In genomic region chr2:148425709-148426382, GRCm38 (mm10) we compare ENCODE assay signal across 29 mouse cellular contexts. TPM values are rescaled to one million over a fixed set of nuclear protein-coding genes. Genes with fewer than 3 reads are reported as not detected.
A peak's percentile ranks its signal among the peaks of the same experiment; 100 is the strongest.
DNase-seq lines count a peak whose midpoint lies in the region; ATAC-seq and TF ChIP-seq lines count a peak whose summit lies in the region.
"Had no signal": no experiment of that assay in that cellular context is flagged by ENCODE, and none has a peak within 500 bp of the region (broad histone marks: within the 10 kb centered on the region; RNA-seq: fewer than 3 reads in every experiment).

No protein-coding gene starts in this region.

- ATAC-seq in megakaryocyte, adult 5-6 weeks (ENCODE audit: poor library complexity, severe bottlenecking): 0 out of 2 replicates have a peak, but pooled peaks have one; percentile 25
- ATAC-seq: forebrain, embryonic 16.5 days; hindbrain, postnatal 0 days; intestine, embryonic 15.5 days had no signal

- no peaks in the 10 kb centered on the region for H3K36me3 ChIP-seq in C2C12 (ENCODE audit: control insufficient read depth, insufficient read depth)
- H3K36me3 ChIP-seq in splenic B cell, adult 2 months (ENCODE audit: control insufficient read depth, insufficient read depth, low read length, poor library complexity, severe bottlenecking): no peaks in the 10 kb centered on the region; the same call in 1 of the 2 replicates
- H3K36me3 ChIP-seq: G1E; heart, embryonic 13.5 days; hindbrain, embryonic 12.5 days; intestine, embryonic 15.5 days; neural tube, embryonic 13.5 days had no signal

- H3K27me3 ChIP-seq in C2C12 (ENCODE audit: control insufficient read depth, insufficient read depth, insufficient read length): no peaks in the 10 kb centered on the region
- H3K27me3 ChIP-seq in splenic B cell, adult 2 months (ENCODE audit: control insufficient read depth, insufficient read depth, low read length, poor library complexity, severe bottlenecking): no peaks in the 10 kb centered on the region
- H3K27me3 ChIP-seq: heart, embryonic 13.5 days; hindbrain, embryonic 12.5 days; intestine, embryonic 15.5 days; neural tube, embryonic 13.5 days had no signal

- H3K79me2 ChIP-seq in C2C12 (ENCODE audit: control insufficient read depth, insufficient read depth): no peaks in the 10 kb centered on the region

- no peak overlapping the region for H3ac ChIP-seq in C2C12 (ENCODE audit: control insufficient read depth, insufficient read length, low read depth)

- no peaks in the 10 kb centered on the region for H3K79me3 ChIP-seq in C2C12 (ENCODE audit: low read depth)

- no peak for TF ChIP-seq CTCF in C2C12 (IDR thresholded peaks at IDR 0.05; ENCODE audit: control insufficient read depth, insufficient read depth, insufficient read length)

- peak; percentile 31 for DNase-seq in heart, adult 11 months
- DNase-seq in heart, adult 9 months (ENCODE audit: low spot score in 2 of 2): no peak
- peak; percentile 74 for DNase-seq in splenic B cell, adult 2 months (ENCODE audit: low read depth, low spot score)
- no peak for DNase-seq in adrenal gland, adult 18-20 months (ENCODE audit: low spot score in 2 of 2)
- DNase-seq in kidney, adult 11 months: no peak
- DNase-seq: adrenal gland, postnatal 14 days; cerebellum, adult 11 months; cerebellum, adult 9-10 months; heart, adult 2 months; heart, postnatal 10 days; kidney, adult 8-10 months; kidney, postnatal 10 days; layer of hippocampus, adult 9-11 months; liver; lung, adult 2 months; lung, postnatal 10 days had no signal

- H3K4me3 ChIP-seq in C2C12 (ENCODE audit: insufficient read depth, poor library complexity, severe bottlenecking): no peak overlapping the region
- H3K4me3 ChIP-seq: erythroblast, embryonic 14.5 days; heart, adult 2 months; heart, embryonic 13.5 days; hindbrain, embryonic 12.5 days; intestine, embryonic 15.5 days; neural tube, embryonic 13.5 days had no signal

TF ChIP-seq in C2C12, 6 proteins besides CTCF, POLR2A, EP300 and RAD21:
- no peak for TF ChIP-seq CEBPB (IDR thresholded peaks at IDR 0.05; ENCODE audit: low read depth)
- peak; percentile 66 for TF ChIP-seq USF1 (IDR thresholded peaks at IDR 0.05; ENCODE audit: low read depth)

RNA-seq across cellular contexts. Expression of gene Cd93, which starts 17.5 kb away (rescaled TPM):
- 0.07 TPM for polyA plus RNA-seq in C2C12 (2012; fragmentation: generic; extraction: Trizol)
- 48.5 and 49.1 TPM in 2 replicates for total RNA-seq in megakaryocyte, adult 5-6 weeks (2015)
- total RNA-seq in megakaryocyte, adult 5-6 weeks (2017): 61.8 and 65.4 TPM in 2 replicates
- total RNA-seq in adrenal gland, adult 18-20 months (2021): 10 to 100 TPM; 17.0 to 30.3 TPM

RNA-seq across cellular contexts. Expression of gene Thbd, which starts 17.9 kb away (rescaled TPM):
- 4.2 TPM for polyA plus RNA-seq in C2C12 (2012; fragmentation: generic; extraction: Trizol)
- 31.0 and 33.5 TPM in 2 replicates for total RNA-seq in megakaryocyte, adult 5-6 weeks (2015)
- total RNA-seq in megakaryocyte, adult 5-6 weeks (2017): 31.1 and 31.3 TPM in 2 replicates
- total RNA-seq in adrenal gland, adult 18-20 months (2021): 10 to 100 TPM; 31.2 to 46.2 TPM
- total RNA-seq: G1E had no signal
- polyA plus RNA-seq: erythroblast, embryonic 14.5 days; G1E had no signal

RNA-seq across cellular contexts. Expression of gene Sstr4, which starts 30.7 kb away (rescaled TPM):
- polyA plus RNA-seq in C2C12 (2012; fragmentation: generic; extraction: Trizol): not detected
- total RNA-seq in megakaryocyte, adult 5-6 weeks (2015): 0.80 TPM in 1 of 2 replicates, not detected in the other
- 1.5 TPM in 1 of 2 replicates, not detected in the other for total RNA-seq in megakaryocyte, adult 5-6 weeks (2017)
- under 1 TPM in 1 of 2 experiments, not detected in 1; 0.35 TPM for total RNA-seq in adrenal gland, adult 18-20 months (2021)
- total RNA-seq: G1E had no signal
- polyA plus RNA-seq: erythroblast, embryonic 14.5 days; G1E; liver, embryonic 14.5 days; testis, adult 2 months; thymus, postnatal 0 days had no signal

Comparison
In these comparisons a context has a peak if more than half of its experiments do, and no peak if none do; other contexts are left out.
1. DNase-seq: peak in heart, adult 11 months (single experiment) and splenic B cell, adult 2 months (single experiment); none in heart, adult 9 months (0 of 2), adrenal gland, adult 18-20 months (0 of 2) and kidney, adult 11 months (single experiment).